Mouse (Mus musculus) kidney, adult 2 months (tissue): ENCODE measurements around the gene Gm17655.

Experiments used
- CTCF ChIP-seq: fragments of 200-500 bp; conservative IDR thresholded peaks from 2 replicates; pipeline ENCODE4 v1.5.1; 2011; ENCODE audit warnings: low read depth, mild to moderate bottlenecking, control low read depth, low read length, moderate library complexity, mixed read lengths; ENCODE audit not compliant: insufficient read depth, insufficient read length
- POLR2A ChIP-seq: fragments of 200-500 bp; IDR thresholded peaks from one replicate; pipeline ENCODE4 v1.6.1; 2011; ENCODE audit warnings: low read depth, low read length, control low read depth

DNA sequence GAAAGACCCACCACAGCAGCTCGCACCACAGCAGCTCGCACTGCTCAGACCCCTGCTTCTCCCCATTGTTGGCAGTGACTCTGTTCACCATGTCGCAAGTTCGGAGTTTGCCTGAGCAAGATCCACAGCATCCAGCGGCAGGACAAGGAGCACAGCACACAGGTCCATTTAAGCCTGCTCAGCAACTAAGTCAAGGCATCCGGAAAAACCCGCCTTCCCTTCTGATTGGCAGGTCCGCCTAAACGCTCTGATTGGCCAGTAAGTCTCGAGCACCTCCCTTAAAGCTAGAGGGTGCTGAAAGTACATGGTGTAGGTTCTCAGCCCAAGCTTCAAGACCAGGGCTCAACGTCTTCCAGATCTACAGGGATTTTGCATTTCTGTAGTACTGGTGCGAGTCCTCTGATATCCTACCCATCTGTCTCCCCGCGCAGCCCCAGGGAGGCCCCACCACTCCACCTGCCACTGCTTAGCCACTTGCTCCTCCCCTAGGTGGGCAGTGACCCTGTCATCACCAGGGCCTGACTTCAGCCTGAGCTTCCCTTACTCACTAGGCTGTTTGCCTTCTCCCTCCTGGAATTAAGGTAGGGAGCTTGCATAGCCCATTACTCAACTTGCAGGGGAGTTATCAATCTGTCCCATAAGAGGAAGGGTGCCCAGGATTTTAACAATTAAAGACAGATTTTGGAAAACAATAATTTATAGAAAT is 14.0 kb upstream of the Gm17655 start:
- no peak for TF ChIP-seq POLR2A
- TF ChIP-seq CTCF, result no peak
